Mouse (Mus musculus): ENCODE data around the gene Commd7. TPM values are rescaled to one million over a fixed set of nuclear protein-coding genes. Genes with fewer than 3 reads are reported as not detected.

Commd7 gene
- total RNA-seq, 1 experiment from 2014 or later = 21.9 TPM

DNA sequence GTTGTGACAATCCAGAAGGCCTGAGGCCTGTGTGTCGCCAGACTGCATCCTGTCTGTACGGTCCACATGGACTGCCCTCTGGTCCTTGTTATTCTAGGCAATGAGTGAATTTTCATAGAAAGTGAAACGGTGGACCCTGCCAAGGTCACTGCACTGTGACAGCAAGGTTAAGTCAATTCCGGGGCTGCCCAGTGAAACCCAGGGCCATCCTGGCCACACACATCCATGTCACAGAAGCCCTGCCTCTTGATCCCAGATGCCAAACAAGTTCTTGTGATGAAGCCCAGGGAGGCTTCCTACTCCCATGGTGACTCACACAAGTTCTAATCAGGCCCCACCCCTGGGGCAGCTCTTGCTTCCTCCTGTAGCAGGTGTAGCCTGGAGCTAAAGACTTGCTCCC lies 35.0 kb downstream of the Commd7 start:
- ATAC-seq (ENCODE audit: extremely low read depth, insufficient number of reproducible peaks, low FRiP score, poor library complexity, severe bottlenecking) = no peak

DNA sequence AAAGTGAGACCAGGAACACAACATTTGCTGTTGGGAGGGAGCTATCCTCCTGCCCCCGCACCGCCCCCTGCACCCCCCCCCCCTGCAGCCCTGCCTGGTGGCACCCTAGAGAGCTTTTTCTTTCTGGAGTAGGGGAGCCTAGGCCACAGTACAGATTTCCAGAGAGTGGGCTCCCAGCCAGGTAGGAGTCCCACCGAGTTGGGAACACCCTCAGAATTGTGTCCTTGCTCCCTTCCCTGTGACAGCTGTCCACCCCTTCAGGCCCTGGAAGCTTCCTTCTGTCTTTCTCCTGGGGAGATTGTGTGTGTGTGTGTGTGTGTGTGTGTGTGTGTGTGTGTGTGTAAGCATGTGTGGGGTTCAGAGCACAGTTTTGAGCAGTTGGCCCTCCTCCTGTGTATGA lies 35.6 kb downstream of the Commd7 start:
- ATAC-seq (ENCODE audit: extremely low read depth, insufficient number of reproducible peaks, low FRiP score, poor library complexity, severe bottlenecking) = no peak

DNA sequence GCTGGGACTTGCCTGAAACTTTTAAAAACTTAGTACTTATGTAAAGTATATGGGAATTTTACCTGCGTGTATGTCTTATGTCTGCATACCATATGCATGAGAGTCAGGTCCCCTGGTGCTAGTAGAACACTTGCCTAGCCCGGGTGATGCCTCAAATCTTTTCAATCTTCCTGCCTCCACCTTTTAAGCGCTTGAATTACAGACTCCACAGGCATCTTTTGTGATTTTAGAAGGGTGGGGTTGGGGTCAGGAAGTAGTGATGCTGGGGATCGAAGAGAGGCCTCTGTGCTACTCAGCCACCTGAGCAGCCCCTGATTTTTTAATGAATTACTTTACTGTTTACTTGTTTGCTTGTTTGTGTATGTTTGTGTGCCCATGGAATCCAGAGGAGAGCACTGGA lies 37.6 kb downstream of the Commd7 start:
- no peak for ATAC-seq (ENCODE audit: extremely low read depth, insufficient number of reproducible peaks, low FRiP score, poor library complexity, severe bottlenecking)

DNA sequence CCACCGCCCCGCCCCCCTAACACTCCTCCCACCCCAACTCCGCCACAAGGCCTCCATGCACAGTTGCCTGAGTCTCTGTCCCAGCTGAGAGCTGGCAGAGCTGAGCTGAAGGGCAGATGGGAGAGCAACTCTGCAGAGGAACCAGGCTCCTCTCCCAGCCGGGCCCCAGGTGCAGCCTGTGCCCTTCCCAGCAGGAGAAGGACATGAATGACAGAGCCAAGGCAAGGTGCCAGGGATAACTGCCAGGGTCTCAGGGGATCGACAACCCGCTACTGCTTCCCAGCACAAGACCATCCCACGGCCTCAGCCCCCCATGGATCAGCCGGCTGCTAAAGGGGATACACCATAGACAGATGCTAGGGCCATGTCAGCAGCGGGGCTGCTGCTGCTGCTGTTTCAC lies 39.4 kb downstream of the Commd7 start:
- no peak for ATAC-seq (ENCODE audit: extremely low read depth, insufficient number of reproducible peaks, low FRiP score, poor library complexity, severe bottlenecking)

DNA sequence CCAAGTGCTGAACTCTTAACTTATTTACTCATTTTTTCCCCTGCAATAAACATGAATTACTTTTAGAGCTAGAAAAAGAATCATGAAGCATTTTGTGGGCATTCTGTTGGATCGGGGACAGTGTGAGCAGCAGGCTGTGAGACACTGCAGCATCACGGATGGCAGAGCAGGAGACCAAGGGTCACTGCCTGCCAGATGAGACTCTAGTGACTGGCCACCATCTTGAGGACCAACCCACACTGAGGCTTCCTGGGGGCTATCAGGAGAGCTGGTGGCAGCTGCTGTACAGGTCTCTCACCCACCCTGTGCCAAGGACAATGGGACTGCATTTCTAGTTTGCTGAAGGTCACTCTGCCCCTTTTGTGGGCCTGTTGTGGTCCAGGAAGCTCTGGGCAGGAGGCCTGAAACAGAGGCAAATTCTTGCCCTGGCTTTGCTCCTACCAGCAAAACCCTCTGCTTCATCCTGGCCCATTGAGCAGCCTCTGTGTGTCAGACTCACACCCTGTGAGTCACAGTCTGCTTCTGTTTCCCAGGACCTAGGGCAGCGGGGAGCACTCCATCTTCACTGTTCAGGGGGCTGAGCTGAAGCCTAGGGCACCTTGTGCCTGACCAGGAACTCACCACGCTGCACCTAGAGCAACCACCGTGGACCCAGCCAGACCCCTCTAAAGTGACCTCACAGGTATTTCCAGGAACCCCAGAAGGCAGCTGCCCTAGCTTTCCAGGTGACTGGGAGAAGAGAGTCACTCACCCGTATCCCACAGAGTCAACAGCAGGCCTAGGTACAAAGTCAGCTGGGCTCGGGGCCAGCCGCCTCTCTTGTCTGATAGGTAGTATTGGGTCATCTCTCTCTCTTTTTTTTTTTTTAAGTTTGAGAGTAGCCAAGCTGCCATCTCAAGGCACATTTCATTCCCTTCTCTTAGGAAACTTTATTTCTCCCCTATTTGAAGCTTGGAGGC lies 40.2 kb downstream of the Commd7 start:
- ATAC-seq (ENCODE audit: extremely low read depth, insufficient number of reproducible peaks, low FRiP score, poor library complexity, severe bottlenecking) = no peak

DNA sequence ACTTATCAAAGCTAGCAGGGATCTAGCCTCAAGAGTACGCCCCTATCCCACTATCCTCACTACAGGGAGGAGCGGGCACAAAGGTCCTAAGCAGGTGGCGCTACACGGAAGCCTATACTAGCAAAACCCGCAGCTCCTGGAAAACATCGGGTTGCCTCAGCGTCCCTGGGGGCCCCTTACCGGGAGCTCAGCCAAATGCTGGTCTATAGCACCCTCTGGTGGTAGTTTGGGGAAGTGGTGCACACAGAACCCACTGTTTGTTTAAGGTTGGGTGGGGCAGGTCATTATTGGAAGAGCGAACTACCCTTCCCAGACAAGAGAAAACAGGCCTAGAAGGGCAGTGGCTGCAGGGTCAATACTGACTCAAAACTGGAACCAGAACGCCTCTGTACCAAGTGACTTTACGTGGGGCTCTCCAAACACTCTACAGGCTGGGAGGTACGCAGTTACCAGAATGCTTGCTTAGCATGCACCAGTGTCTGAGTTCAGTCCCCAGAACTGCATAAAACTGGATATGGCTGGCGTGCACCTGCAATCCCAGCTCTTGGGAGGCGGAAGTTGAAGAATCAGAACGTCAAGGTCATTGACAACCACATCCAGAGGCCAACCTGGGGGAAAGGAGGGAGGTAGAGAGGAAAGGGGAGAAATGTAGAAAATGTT lies 45.9 kb downstream of the Commd7 start:
- peak; percentile 74 for ATAC-seq (ENCODE audit: extremely low read depth, insufficient number of reproducible peaks, low FRiP score, poor library complexity, severe bottlenecking)

DNA sequence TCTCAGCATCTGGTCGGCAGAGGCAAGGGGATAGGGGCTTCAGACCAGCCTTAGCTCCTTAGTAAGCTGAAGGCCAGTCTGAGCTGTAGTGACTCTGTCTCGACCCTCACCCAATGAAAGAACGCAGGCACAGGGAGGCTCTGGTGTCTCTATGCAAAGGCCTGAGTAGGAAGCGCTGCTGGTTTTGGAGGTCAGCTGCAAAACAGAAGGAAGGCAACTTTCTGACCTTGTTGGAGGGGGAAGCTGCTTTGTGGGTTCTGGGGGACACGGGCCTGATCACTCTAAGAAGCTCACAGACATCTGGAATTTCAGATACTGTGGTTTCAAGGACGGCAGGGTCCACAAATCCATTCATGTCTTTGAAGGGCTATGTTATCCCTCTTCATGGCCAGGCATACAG lies 46.6 kb downstream of the Commd7 start:
- no peak for ATAC-seq (ENCODE audit: extremely low read depth, insufficient number of reproducible peaks, low FRiP score, poor library complexity, severe bottlenecking)

DNA sequence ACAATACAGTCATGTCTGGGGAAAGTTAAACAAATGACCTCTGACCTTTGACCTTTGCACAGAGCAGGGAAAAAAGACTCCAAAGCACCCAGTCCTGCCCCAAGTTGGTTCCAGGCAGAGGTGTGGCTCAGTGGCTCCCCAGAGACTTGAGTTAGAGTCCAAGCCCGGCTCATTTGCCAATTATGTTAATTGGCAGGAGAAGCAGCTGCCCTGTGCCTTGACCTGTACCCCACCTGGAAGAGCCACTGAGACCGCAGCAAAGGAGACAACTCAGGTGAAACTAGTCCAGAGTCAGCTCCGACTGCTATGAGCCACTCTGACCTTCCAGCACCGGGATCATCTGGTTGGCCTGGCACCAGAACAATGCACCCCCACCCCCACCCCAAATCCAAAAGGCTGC lies 48.2 kb downstream of the Commd7 start:
- ATAC-seq (ENCODE audit: extremely low read depth, insufficient number of reproducible peaks, low FRiP score, poor library complexity, severe bottlenecking) = no peak

DNA sequence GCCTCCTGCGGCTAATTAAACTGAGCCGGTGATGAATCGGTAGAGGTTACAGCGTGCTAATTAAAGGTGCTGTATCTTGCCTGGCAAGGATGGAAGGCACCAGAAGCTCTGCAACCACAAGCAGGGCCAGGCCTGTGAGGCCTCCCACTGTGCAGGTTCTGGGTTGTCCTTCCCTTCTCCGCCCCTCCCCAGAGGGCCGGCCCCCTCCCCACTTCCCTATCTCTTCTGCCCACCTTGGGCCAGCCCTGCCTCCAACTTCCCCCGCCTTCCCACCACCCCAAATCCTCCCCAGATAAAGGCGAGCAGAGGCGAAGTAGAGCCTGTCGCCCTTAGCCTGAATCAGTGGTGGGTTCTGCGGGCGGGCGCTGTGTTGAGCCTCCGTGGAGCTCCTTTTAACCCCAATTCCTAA lies 48.9 kb downstream of the Commd7 start:
- no peak for ATAC-seq (ENCODE audit: extremely low read depth, insufficient number of reproducible peaks, low FRiP score, poor library complexity, severe bottlenecking)

DNA sequence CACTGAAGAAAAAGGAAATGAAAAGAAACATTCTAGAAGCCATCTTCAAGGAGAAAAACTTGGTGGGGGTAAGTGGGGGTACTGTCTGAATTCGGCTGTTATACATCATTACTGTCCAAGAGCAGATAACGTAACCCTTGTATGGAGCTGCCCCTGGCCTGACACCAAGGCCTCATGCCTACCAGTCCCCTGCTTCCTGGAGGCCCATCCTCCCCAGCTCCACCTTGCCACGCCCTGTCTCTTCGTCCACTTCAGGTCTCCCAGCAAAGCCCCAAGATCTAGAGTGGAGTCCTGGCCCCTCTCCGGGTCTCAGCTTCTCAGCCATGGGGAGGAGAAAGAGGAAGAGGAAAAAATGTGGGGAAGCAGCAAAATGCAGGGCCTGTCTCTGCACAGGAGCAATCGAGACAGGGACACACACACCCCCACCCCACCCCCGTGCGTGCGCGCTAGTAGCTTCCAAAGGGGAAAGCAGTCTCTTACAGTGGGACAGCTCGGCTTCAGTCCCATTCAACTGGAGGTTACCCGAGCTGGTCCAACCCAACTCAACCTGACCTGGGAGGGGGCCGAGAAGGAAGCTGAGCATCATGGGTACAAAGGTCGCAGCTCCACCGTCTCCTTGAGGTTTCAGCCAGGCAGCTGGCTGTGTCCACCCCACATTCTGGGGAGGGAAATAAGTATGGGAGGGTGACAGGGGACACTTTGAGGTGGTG lies 49.5 kb downstream of the Commd7 start:
- no peak for ATAC-seq (ENCODE audit: extremely low read depth, insufficient number of reproducible peaks, low FRiP score, poor library complexity, severe bottlenecking)

DNA sequence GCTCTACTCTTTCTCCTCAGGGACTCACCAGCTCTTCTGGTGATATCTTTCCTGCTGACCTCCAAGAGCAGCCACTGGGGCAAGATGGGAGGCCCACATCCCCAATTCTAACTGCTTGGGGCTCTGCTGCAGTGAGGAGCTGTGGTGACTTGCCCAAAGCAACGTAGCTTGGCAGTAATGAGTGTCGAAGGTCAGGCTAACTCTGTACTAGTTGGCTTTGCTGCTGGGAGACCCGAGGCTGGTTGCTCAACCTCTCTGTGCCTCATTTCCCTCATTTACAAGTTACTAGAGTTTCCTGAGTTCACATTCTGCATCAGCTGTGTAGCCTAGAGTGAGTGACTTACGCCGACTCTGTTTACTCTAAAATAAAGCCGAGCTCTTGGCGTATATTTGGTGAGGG lies 51.2 kb downstream of the Commd7 start:
- ATAC-seq (ENCODE audit: extremely low read depth, insufficient number of reproducible peaks, low FRiP score, poor library complexity, severe bottlenecking) = no peak

DNA sequence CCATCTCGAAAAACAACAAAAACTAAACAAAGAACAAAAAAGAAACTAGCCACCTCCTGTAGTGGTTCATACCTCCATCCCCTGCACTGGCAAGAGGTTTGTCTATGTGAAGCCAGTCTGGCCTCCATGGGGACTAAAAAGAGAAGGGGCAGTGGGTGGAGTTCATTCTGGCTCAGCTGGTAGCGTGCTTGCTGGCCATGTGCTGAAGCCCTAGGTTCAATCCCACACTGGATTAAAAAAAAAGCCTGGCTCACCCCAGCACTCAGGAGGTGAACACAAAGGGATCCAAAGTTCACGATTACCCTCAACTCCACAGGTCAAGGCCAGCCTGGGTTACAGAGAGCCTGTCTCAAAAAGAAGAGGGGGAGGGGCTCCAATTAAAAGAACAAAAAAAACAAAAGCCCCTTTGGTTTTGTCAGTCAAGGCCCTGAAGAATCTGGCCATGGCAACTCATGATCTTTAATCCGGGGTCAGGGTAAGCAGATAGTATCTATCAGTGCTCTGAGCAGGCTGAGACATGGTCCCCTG lies 52.1 kb downstream of the Commd7 start:
- no peak for ATAC-seq (ENCODE audit: extremely low read depth, insufficient number of reproducible peaks, low FRiP score, poor library complexity, severe bottlenecking)

DNA sequence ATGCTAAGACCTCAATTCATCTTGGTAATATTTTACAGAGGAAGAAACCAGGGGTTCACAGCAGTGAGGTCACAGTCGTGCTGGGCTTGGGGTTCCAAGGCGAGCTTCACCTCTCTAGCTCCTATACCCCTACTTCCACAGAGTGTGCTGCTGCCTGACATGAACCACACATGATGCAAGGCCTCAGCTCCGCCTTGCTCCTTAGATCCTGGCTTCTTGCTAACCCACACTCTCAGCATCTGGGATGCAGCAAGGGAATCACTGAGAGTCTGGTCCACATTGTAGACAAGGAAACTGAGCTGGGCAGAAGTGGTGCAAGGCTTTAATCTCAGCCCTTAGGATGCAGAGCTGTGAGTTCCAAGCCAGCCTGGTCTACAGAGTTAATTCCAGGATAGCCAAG lies 52.5 kb downstream of the Commd7 start:
- ATAC-seq (ENCODE audit: extremely low read depth, insufficient number of reproducible peaks, low FRiP score, poor library complexity, severe bottlenecking) = no peak

DNA sequence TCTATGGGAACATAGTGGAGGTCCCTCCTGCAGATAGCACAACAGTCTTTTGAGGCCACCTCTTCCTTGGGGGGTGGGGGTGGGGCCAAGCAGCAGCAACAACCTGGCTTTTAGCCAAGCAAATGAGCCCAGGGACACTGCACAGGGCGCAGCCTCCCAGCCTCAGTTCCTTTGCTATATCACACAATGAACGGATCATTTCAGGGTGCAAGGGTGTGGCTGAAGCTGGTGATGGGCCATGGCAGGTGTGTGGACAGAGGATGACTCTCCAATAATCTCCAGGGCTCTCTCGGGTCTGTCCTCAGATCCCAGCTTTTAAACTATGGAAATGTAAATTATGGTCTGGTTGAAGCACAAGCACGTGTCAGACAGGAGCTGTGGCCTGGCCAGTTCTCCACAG lies 55.5 kb downstream of the Commd7 start:
- ATAC-seq (ENCODE audit: extremely low read depth, insufficient number of reproducible peaks, low FRiP score, poor library complexity, severe bottlenecking) = no peak

DNA sequence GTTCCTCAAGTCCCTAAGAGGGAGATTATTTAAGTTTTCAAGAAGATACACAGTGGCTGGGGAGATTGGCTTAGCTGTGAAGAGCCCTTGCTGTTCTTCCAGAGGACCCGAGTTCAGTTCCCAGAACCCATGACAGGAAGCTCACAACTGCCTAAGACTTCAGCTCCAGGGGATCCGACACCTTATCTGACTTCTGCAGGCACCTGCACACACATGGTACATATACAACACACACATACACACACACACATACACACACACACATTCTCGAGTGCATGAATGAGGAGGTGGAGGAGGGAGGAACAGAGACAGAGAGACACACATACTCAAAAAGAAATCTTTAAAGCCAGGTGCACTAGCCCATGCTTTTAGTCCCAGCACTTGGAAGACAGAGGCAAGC lies 56.4 kb downstream of the Commd7 start:
- no peak for ATAC-seq (ENCODE audit: extremely low read depth, insufficient number of reproducible peaks, low FRiP score, poor library complexity, severe bottlenecking)

DNA sequence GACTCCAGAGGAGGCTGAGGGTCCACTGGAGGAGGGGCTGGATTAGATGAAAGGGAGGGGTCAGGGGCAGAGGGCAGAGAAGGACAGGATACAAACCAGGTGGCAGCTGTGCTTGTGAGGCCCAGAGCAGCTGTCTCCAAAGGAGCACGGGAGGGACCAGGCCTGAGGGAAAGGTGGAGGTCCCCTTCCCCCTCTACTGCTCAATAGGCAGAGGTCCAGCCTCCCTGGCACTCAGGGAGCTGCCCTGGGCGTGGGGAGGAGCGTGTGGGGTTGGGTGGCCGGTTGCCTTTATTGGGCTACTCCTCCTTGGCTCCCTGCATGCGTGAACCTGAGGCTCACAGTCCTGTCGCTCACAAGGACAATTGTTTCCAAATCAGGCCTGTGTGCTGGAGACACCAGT lies 57.0 kb downstream of the Commd7 start:
- ATAC-seq (ENCODE audit: extremely low read depth, insufficient number of reproducible peaks, low FRiP score, poor library complexity, severe bottlenecking) = no peak

DNA sequence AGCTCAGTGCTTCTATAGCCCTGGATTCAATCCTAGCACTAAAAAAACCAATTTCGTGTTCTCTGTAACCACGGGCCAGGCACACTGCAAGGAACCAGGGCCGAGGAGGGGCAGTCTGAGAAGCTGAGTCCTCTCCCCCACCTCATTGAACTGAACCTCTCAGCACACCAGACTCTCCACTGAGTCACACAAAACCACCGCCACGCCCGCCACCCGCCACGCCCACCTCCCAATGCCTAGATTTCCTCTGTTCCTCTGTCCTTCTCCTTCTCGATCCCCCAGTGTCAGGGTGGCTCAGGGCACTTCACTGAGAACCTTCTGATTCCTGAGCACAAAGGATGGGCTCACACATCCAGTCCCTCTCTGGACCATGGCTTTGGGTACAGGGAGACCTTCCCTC lies 59.5 kb downstream of the Commd7 start:
- ATAC-seq (ENCODE audit: extremely low read depth, insufficient number of reproducible peaks, low FRiP score, poor library complexity, severe bottlenecking) = no peak

DNA sequence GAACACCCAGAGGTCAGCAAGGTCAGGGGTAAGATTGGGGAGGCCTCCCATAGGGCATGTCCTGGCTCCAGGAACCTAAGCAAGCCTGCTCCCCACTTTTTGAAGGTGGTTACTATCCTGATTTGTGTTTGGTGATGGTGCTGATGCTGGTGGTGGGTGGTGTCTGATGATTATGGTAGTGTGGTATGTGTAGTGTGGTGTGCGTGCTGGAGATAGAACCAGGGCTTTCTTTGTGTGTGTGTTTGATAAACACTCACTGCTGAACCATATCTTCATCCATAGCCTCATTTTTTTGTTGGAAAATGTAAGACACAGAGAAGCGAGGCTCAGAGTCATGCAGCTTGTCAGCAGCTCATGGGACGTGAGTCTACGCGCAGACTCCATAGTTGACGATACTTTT lies 64.0 kb downstream of the Commd7 start:
- ATAC-seq (ENCODE audit: extremely low read depth, insufficient number of reproducible peaks, low FRiP score, poor library complexity, severe bottlenecking) = no peak

DNA sequence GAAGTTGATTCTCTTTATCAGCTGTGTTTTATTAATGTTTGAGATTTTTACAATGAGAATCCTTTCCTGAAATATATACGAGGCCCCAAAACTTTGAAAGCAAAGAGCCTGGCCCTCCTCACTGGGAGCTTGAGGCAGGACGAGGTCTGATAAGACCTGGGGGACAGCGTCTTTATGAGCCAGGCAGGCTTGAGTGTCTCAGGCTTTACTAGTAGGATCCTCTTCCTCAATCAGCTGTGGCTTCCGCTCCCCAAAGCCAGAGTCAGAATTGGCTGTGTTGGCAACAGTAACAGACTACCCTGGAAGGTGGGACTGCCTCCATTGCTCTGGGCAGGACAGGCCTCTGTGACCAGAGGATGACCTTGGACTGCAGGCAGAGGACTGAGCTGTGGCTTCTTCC lies 64.6 kb downstream of the Commd7 start:
- ATAC-seq (ENCODE audit: extremely low read depth, insufficient number of reproducible peaks, low FRiP score, poor library complexity, severe bottlenecking) = no peak
